Mouse (Mus musculus) bone marrow macrophage, adult 2 months (primary cell): ENCODE data around the gene Agfg2. TPM values are rescaled to one million over a fixed set of nuclear protein-coding genes. Genes with fewer than 3 reads are reported as not detected.

Source experiments
- H3K27ac ChIP-seq: 2 replicates; pipeline ENCODE4 v1.5.1; 2012; ENCODE audit warnings: low read depth, low read length; ENCODE audit not compliant: insufficient read depth
- H3K4me1 ChIP-seq: 2 replicates; pipeline ENCODE4 v1.6.1; 2012; ENCODE audit warnings: low read length; ENCODE audit not compliant: control insufficient read depth, insufficient read depth
- H3K4me3 ChIP-seq: 2 replicates; pipeline ENCODE4 v1.5.1; 2012; ENCODE audit warnings: mild to moderate bottlenecking, low read length, moderate library complexity; ENCODE audit not compliant: insufficient read depth
- CTCF ChIP-seq: IDR thresholded peaks from 2 replicates; pipeline ENCODE4 v1.5.1; 2012; ENCODE audit warnings: low read depth, mild to moderate bottlenecking, low read length, moderate library complexity
- POLR2A ChIP-seq: IDR thresholded peaks from 2 replicates; pipeline ENCODE4 v1.6.1; 2012; ENCODE audit warnings: mild to moderate bottlenecking, low read depth, low read length, borderline replicate concordance
- polyA plus RNA-seq: library from polyadenylated mRNA; stranded (reverse); fragments of >200 nt; gene quantifications from 2 replicates; pipeline ENCODE4 v1.2.4, GENCODE M21; 2012; ENCODE audit not compliant: missing spikeins, insufficient read depth, insufficient read length

Agfg2 gene
- polyA plus RNA-seq, 1 experiment = 22.5 TPM

DNA sequence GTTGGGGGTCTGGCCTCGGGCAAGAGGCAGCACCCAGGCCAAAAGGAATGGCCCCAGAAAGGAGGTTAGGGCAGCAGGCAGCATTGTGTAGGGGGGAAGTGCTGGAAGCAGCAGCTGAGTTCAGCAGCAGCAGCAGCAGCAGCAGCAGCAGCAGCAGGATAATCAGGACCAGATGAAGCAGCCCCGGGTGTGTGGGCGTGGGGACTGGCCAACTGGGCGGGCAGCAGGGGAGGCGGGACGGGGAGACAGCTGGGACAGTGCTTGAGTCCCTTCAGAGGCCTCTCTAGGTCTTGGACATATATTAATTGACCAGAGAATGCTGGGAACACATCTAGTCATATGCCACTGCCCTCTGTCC is 73.3 kb downstream of the Agfg2 start:
- no peak overlapping the region for H3K27ac ChIP-seq
- H3K4me1 ChIP-seq = peaks cover 6% of the 10 kb centered on the region
- TF ChIP-seq CTCF (no peak), POLR2A (no peak)
- no peak overlapping the region for H3K4me3 ChIP-seq

DNA sequence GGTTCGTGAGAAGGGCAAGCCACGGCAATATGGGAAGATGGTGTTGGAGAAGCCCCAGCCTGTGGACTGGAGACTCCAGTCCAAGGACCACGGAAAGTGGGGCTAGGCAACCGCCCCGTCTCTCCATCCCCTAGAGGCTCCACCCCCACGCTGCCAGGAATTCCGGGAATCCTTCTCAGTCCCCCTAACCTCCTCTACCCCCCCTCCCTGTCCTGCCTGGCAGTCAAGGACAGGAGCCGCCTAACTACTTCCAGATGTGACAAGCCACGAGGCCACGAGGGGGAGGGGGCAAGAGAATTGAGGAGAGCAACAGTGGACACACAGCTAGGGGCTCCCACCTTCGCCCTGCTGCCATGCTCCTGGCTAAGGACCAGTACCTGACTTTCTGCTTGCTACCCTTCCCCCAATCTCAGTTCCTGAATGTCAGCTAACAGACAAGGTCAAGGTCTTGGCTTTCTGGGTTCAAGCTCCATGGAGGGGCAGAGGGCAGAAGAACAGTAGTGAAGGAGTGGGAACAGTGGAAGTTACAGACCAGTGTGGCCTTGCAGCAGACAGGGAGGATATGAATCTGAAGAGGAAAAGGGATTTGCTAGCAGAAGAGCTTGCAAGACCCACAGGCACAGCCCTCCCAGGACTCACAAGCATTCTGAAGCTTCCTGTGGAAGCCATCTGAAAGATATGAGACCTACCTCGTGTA is 73.8 kb downstream of the Agfg2 start:
- H3K4me1 ChIP-seq = peaks cover 6% of the 10 kb centered on the region
- no peak overlapping the region for H3K4me3 ChIP-seq
- no peak overlapping the region for H3K27ac ChIP-seq
- TF ChIP-seq CTCF = no peak
- no peak for TF ChIP-seq POLR2A

DNA sequence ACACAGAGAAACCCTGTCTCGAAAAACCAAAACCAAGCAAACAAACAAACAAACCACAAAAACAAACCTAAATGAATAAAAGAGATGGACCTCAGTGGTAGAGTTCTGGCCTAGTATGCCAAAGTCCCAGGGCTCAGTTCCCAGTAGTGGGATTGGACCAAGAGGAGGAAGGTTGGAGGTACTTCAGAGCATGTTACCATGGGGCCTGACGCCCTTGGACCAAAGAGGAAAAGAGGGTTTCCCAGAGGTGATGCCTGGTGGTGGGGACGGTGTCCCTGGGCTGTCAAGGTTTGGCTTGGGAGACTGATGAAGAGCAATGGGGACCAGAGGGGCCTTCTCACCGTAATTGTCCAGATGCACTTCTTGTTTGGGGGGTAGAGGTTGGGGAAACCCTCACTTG is 74.5 kb downstream of the Agfg2 start:
- TF ChIP-seq POLR2A = no peak
- TF ChIP-seq CTCF = no peak
- H3K4me1 ChIP-seq = peaks cover 7% of the 10 kb centered on the region
- no peak overlapping the region for H3K4me3 ChIP-seq
- H3K27ac ChIP-seq = no peak overlapping the region

DNA sequence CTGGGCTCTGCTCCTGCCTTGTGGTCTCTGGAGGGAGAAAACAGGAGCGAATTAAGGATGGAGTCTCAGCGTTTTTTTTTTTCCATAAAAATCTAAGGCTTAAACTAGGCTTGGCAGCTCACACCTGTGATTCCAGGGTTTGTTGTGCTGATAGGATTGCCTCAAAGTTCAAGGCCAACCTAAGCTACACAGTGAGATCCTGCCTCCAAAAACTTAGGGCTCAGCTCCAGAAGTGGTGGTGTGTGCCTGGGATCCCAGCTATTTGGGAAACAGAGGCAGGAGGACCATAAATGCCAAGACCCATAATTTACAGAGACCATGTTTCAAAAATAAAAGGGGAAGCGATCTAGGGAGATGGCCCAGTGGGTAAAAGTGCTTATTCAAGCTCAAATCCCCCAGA is 75.2 kb downstream of the Agfg2 start:
- Histone ChIP-seq H3K4me3 (no peak overlapping the region), H3K4me1 (peaks cover 9% of the 10 kb centered on the region), H3K27ac (no peak overlapping the region)
- TF ChIP-seq CTCF (no peak), POLR2A (no peak)

DNA sequence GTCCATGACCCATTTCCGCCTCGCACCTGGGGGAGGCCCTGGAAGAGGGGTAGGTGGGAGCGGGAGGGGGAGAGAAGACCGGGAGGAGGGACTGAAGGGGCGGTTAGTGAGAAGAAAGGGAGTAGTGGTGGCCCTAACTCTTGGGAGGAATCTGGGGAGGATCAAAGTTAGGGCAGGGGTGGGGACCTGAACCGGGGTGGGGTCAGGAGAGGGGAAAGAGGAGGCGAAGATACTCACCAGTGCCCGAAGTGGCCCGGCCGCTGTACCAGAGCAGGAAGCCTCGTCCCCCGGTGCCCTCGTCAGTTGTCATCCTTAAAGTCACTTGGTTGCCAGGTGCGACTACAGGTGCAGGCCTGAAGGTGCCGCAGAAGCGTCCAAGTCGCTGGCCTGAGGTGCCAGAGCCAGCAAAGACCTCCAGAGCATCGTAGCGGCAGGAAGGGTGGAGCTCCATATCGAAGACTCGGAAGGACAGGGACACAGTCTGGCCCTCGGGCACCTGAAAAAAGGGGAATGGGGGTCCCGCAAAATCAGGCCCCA is 75.8 kb downstream of the Agfg2 start:
- no peak overlapping the region for H3K4me3 ChIP-seq
- TF ChIP-seq POLR2A (no peak), CTCF (no peak)
- no peak overlapping the region for H3K27ac ChIP-seq
- peaks cover 12% of the 10 kb centered on the region for H3K4me1 ChIP-seq

DNA sequence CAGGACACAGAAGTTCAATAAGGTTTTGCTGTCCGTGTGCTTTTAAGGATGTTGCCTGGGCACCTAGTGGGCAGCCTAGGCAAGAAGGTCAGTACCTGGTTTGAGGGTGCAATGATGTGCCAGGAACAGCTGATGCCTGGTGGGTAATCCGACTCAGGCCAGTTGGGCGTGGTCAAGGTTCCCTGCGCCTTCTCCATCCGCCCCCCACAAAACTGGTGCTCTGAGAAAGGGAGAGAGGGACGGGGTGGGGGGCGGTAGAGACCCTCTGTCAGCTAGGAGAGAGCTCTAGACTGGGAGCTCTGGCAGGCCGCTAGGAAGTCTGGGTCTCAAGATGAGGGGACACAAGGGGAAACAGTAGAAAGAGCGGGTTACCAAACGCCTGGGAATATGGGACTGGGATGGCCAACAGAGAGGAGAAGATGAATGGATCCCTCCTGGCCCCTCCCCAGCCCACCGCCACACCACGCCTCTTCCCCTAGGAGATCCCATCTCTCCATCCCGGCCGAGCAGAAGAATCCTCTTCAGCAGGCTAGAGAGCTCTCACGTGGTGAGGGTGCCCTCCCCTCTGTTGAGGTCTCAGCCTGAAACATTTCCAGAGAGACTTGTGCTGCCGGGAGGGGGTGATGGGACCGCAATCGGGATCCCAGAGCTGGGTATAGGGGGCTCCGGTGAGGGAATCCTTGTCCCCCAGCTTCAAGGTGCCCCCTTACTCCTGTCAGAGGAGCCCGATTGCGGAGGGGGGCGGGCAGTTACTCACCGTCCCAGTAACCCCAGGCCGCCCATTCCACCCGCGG is 76.5 kb downstream of the Agfg2 start:
- no peak overlapping the region for H3K27ac ChIP-seq
- peaks cover 15% of the 10 kb centered on the region for H3K4me1 ChIP-seq
- TF ChIP-seq CTCF = no peak
- no peak for TF ChIP-seq POLR2A
- H3K4me3 ChIP-seq = no peak overlapping the region

DNA sequence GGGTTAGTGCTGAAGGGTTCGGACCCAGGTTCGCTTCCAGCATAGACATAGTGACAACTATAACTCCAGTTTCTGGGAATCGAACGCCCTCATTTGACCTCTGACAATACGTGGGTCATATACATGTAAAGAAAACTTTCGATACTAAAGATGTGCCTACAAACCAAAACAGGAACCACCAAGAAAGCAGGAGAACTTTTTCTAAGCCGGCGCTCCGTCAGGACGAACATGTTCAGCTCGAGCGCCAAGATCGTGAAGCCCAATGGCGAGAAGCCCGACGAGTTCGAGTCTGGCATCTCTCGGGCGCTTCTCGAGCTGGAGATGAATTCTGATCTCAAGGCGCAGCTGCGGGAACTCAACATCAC is 83.2 kb downstream of the Agfg2 start:
- TF ChIP-seq CTCF = no peak
- no peak for TF ChIP-seq POLR2A
- peak overlapping the region; percentile 63 for H3K27ac ChIP-seq
- H3K4me1 ChIP-seq = peaks cover 27% of the 10 kb centered on the region
- H3K4me3 ChIP-seq = peak overlapping the region; percentile 64

DNA sequence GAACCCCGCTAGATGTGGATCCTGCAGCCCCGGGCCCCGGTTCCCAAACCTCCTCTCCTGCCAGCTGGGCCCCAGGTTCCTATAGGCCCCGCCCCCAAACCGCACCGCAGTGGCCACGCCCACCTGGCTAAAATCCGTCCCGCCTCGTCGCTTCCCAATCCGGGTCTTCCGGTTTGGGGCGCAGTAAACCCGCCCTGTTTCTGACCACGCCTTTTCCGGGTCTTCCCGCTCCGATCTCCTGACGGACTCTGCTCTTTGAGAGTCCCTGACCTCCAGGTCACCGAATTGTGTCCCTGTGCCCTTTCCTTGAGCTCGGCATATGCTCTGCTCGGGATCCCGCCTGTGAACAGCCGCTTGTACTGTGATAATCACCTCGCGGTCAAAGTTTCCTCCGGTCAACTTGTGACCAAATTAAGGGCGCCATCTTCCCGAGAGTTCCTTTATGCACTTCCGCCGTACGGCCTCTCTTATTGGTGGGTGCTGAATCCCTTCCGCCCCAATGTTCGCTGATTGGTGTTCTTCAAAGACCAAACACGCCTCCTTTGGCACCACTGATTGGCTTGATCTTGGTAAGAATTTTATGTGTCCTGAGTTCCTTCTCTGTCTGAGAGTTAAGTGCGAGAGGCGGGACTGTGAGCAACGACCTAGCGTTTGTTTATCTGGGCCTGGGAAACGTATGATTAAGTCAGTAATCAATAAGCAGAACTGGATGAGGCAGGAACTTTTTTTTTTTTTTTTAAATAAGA is 83.7 kb downstream of the Agfg2 start, which contains the start of gene Mospd3:
TSS of gene Mospd3 (minus strand) at position 440 of the 746 bp plus-strand sequence.
- Histone ChIP-seq H3K4me1 (peaks cover 27% of the 10 kb centered on the region), H3K4me3 (peak within 1 kb of the TSS; percentile 75), H3K27ac (peak within 1 kb of the TSS; percentile 85)
- TF ChIP-seq POLR2A = no peak
- TF ChIP-seq CTCF = no peak

Other genes starting within 250 kb of the Agfg2 start
- gene Zan, start 207.7 kb downstream of the Agfg2 start, polyA plus RNA-seq = not detected in 2 replicates
- gene Pop7, start 182.2 kb downstream of the Agfg2 start, polyA plus RNA-seq = 15.8 and 17.4 TPM in 2 replicates
- 42.0 and 48.3 TPM in 2 replicates for gene Gigyf1, start 166.2 kb downstream of the Agfg2 start, polyA plus RNA-seq
- not detected in 2 replicates for gene Epo, start 151.5 kb downstream of the Agfg2 start, polyA plus RNA-seq
- 547 and 604 TPM in 2 replicates for gene Gnb2, start 151.2 kb downstream of the Agfg2 start, polyA plus RNA-seq
- gene Actl6b, start 131.2 kb downstream of the Agfg2 start, polyA plus RNA-seq = not detected in 2 replicates
- gene Tfr2, start 114.9 kb downstream of the Agfg2 start, polyA plus RNA-seq = 1.7 TPM in 1 of 2 replicates, not detected in the other
- 64.0 and 69.9 TPM in 2 replicates for gene Mospd3, start 83.7 kb downstream of the Agfg2 start, polyA plus RNA-seq
- 3.2 and 5.0 TPM in 2 replicates for gene Pcolce, start 70.9 kb downstream of the Agfg2 start, polyA plus RNA-seq
- not detected in 2 replicates for gene Fbxo24, start 55.7 kb downstream of the Agfg2 start, polyA plus RNA-seq
- 209 and 221 TPM in 2 replicates for gene Lrch4, start 55.6 kb downstream of the Agfg2 start, polyA plus RNA-seq
- 37.5 and 42.1 TPM in 2 replicates for gene Gm20605, start 55.6 kb downstream of the Agfg2 start, polyA plus RNA-seq
- 107 and 128 TPM in 2 replicates for gene Sap25, start 43.4 kb downstream of the Agfg2 start, polyA plus RNA-seq
- gene Irs3, start 39.0 kb downstream of the Agfg2 start, polyA plus RNA-seq = not detected in 2 replicates
- gene Nyap1, start 56.9 kb upstream of the Agfg2 start, polyA plus RNA-seq = 1.5 and 1.9 TPM in 2 replicates
- gene Tsc22d4, start 61.0 kb upstream of the Agfg2 start, polyA plus RNA-seq = 179 and 198 TPM in 2 replicates
- gene Ppp1r35, start 94.1 kb upstream of the Agfg2 start, polyA plus RNA-seq = 28.3 and 36.2 TPM in 2 replicates
- 31.3 and 35.4 TPM in 2 replicates for gene Mepce, start 102.9 kb upstream of the Agfg2 start, polyA plus RNA-seq
- 6.1 TPM in 2 replicates for gene Zcwpw1, start 103.1 kb upstream of the Agfg2 start, polyA plus RNA-seq
- 15.5 and 16.8 TPM in 2 replicates for gene Pilra, start 151.6 kb upstream of the Agfg2 start, polyA plus RNA-seq
- gene Pilrb1, start 173.4 kb upstream of the Agfg2 start, polyA plus RNA-seq = 15.2 and 19.7 TPM in 2 replicates
- 37.4 and 42.3 TPM in 2 replicates for gene Pilrb2, start 187.1 kb upstream of the Agfg2 start, polyA plus RNA-seq
- gene Cyp3a13, start 236.9 kb upstream of the Agfg2 start, polyA plus RNA-seq = not detected in 2 replicates